Mouse (Mus musculus) left cerebral cortex, adult 8-10 months (tissue): ENCODE data around the gene Pmel. TPM values are rescaled to one million over a fixed set of nuclear protein-coding genes. Genes with fewer than 3 reads are reported as not detected.
A peak's percentile ranks its signal among the peaks of the same experiment; 100 is the strongest.
"Not testable (repeated sequence)": the region's sequence is repeated elsewhere in the genome, so short reads cannot be mapped to it uniquely, and the experiment has no call there.

Experiments
- DNase-seq, 2 experiments: peaks; one replicate each; pipeline ENCODE4 v3.0.0; 2022; ENCODE audit warnings: low spot score in 2 of 2
- total RNA-seq, 4 experiments: library from RNA; stranded (reverse); gene quantifications; 2 replicates each; pipeline ENCODE4 v1.2.4; 2022

Pmel gene
- total RNA-seq, 4 experiments from 2014 or later = 0.40 to 0.98 (median 0.59) TPM

- no peak for DNase-seq
Measured at GRCm38 (mm10) chr10:128702328-128703007, 1.5 kb upstream of the Pmel start.

- peak; percentile 59 to 75 for DNase-seq
Measured at GRCm38 (mm10) chr10:128704491-128705316, 709 bp downstream of the Pmel start, which contains the start of gene Cdk2. Gene Cdk2, minus strand, starts transcription at chr10:128705031.

GRCm38 (mm10) chr10:128705317-128705693 is 1.3 kb downstream of the Pmel start:
- DNase-seq = no peak

- not testable (repeated sequence) for DNase-seq
Measured at GRCm38 (mm10) chr10:128711318-128711717, 7.3 kb downstream of the Pmel start.

- no peak for DNase-seq
Measured at GRCm38 (mm10) chr10:128715559-128716537, 11.9 kb downstream of the Pmel start.

- DNase-seq = not testable (repeated sequence)
Measured at GRCm38 (mm10) chr10:128725466-128725865, 21.5 kb downstream of the Pmel start.

- DNase-seq = no peak
Measured at GRCm38 (mm10) chr10:128728059-128728458, 24.1 kb downstream of the Pmel start.

GRCm38 (mm10) chr10:128731002-128731433 is 27.0 kb downstream of the Pmel start:
- DNase-seq = peak in 1 of 2 experiments; percentile 47

- no peak for DNase-seq
Measured at GRCm38 (mm10) chr10:128731992-128732391, 28.0 kb downstream of the Pmel start.

- no peak for DNase-seq
Measured at GRCm38 (mm10) chr10:128737435-128737834, 33.4 kb downstream of the Pmel start.

- DNase-seq = no peak
Measured at GRCm38 (mm10) chr10:128740296-128740695, 36.3 kb downstream of the Pmel start.

- no peak for DNase-seq
Measured at GRCm38 (mm10) chr10:128742616-128743015, 38.6 kb downstream of the Pmel start.

- DNase-seq = no peak
Measured at GRCm38 (mm10) chr10:128743235-128743634, 39.2 kb downstream of the Pmel start.

GRCm38 (mm10) chr10:128743791-128744191 is 39.8 kb downstream of the Pmel start:
- DNase-seq = peak in 1 of 2 experiments; percentile 50

GRCm38 (mm10) chr10:128744211-128744610 is 40.2 kb downstream of the Pmel start:
- peak in 1 of 2 experiments; percentile 10 for DNase-seq

GRCm38 (mm10) chr10:128744680-128745601 is 40.9 kb downstream of the Pmel start, which contains the start of gene Dgka:
Gene Dgka, minus strand, starts transcription at chr10:128744855.
- DNase-seq = no peak

GRCm38 (mm10) chr10:128745946-128746613 is 42.1 kb downstream of the Pmel start:
- no peak for DNase-seq

GRCm38 (mm10) chr10:128746972-128747645 is 43.1 kb downstream of the Pmel start:
- no peak for DNase-seq
